Mouse (Mus musculus) bone marrow, adult 2 months (tissue): ENCODE data around the gene Gm26602. TPM values are rescaled to one million over a fixed set of nuclear protein-coding genes. Genes with fewer than 3 reads are reported as not detected.
"Not testable (repeated sequence)": the region's sequence is repeated elsewhere in the genome, so short reads cannot be mapped to it uniquely, and the experiment has no call there.

Experiments used
- H3K27ac ChIP-seq: fragments of 200-500 bp; 2 replicates; pipeline ENCODE4 v1.5.1; 2012; ENCODE audit warnings: low read depth, mild to moderate bottlenecking, control low read depth, inconsistent platforms, low read length; ENCODE audit not compliant: control insufficient read depth, poor library complexity, insufficient read depth
- H3K4me1 ChIP-seq: fragments of 200-500 bp; 2 replicates; pipeline ENCODE4 v1.6.1; 2011; ENCODE audit warnings: low read length; ENCODE audit not compliant: control insufficient read depth, insufficient read depth
- H3K4me3 ChIP-seq: fragments of 200-500 bp; replicated peaks from 2 replicates; pipeline ENCODE3; 2011; ENCODE audit warnings: mild to moderate bottlenecking, low read depth, low read length, control low read depth; ENCODE audit not compliant: control insufficient read depth
- CTCF ChIP-seq: fragments of 200-500 bp; IDR thresholded peaks from 2 replicates; pipeline ENCODE4 v1.5.1; 2011; ENCODE audit warnings: low read length, control low read depth; ENCODE audit not compliant: control insufficient read depth, insufficient read depth
- POLR2A ChIP-seq: fragments of 200-500 bp; IDR thresholded peaks from 2 replicates; pipeline ENCODE4 v1.6.1; 2011; ENCODE audit warnings: low read depth, mild to moderate bottlenecking, control low read depth, low read length, borderline replicate concordance; ENCODE audit not compliant: control insufficient read depth
- WGBS: fragments of 180-500 bp; shearing (Covaris S2); methylation state at CpG from one replicate; pipeline ENCODE4 v1.1.7; 2018; 5-methylcytosine and 5-hydroxymethylcytosine counted together
- polyA plus RNA-seq: library from polyadenylated mRNA; stranded (reverse); fragments of >200 nt; gene quantifications from 2 replicates; pipeline ENCODE4 v1.2.4, GENCODE M21; 2011; ENCODE audit warnings: low replicate concordance; ENCODE audit not compliant: missing spikeins, insufficient read depth, insufficient read length

Gene Gm26602
- polyA plus RNA-seq, 1 experiment = not detected

GRCm38 (mm10) chr10:79880721-79881120 lies 29.9 kb upstream of the Gm26602 start:
- 8% methylated on average over 9 of the region's 9 CpGs for WGBS
- peak overlapping the region; percentile 61 for H3K4me3 ChIP-seq
- peaks cover 13% of the 10 kb centered on the region; the same call in 1 of the 2 replicates for H3K4me1 ChIP-seq
- H3K27ac ChIP-seq = no peak overlapping the region
- TF ChIP-seq CTCF = no peak
- no peak for TF ChIP-seq POLR2A

GRCm38 (mm10) chr10:79881981-79882380 lies 28.7 kb upstream of the Gm26602 start:
- Histone ChIP-seq H3K4me3 (peak overlapping the region; percentile 58), H3K4me1 (peaks cover 12% of the 10 kb centered on the region; the same call in 1 of the 2 replicates)

GRCm38 (mm10) chr10:79883297-79884084 lies 27.2 kb upstream of the Gm26602 start:
- Histone ChIP-seq H3K27ac (peak overlapping the region; percentile 5; the same call in 1 of the 2 replicates), H3K4me1 (peaks cover 12% of the 10 kb centered on the region; the same call in 1 of the 2 replicates), H3K4me3 (no peak overlapping the region)
- TF ChIP-seq CTCF (peak; percentile 92), POLR2A (no peak)
- 11% methylated on average over 22 of the region's 22 CpGs for WGBS

More at GRCm38 (mm10) chr10:79881981-79882380, 28.7 kb upstream of the Gm26602 start:
- under 1% methylated on average over 22 of the region's 22 CpGs for WGBS
- H3K27ac ChIP-seq = peak overlapping the region; percentile 36
- TF ChIP-seq CTCF = no peak
- TF ChIP-seq POLR2A = peak; percentile 59; the same call in 1 of the 2 replicates

DNA sequence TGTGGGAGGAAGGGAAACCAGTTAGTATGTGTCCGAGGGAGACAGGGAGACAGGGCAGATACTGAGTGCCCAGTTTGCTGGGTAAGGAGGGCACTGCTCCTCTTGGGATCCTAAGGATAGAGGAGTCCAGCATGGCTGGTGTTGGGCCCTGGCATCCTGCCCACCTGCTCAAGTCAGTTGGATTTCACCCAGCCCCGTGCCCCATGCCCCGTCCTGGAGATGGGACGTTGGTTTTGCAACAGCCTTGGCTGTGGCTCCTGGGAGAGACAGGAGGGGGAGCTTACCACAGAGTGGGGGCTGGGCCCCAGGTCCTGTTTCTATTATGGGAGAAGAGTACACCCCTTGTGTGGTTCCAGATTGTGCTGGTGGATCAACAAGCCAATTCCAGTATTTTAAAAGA lies 26.2 kb upstream of the Gm26602 start:
- Histone ChIP-seq H3K27ac (no peak overlapping the region), H3K4me3 (no peak overlapping the region), H3K4me1 (peaks cover 12% of the 10 kb centered on the region; the same call in 1 of the 2 replicates)
- TF ChIP-seq CTCF = no peak
- WGBS = 11% methylated on average over 4 of the region's 4 CpGs

- peaks cover 12% of the 10 kb centered on the region; the same call in 1 of the 2 replicates for H3K4me1 ChIP-seq
- H3K27ac ChIP-seq = peak overlapping the region; percentile 21; the same call in 1 of the 2 replicates
- WGBS = 27% methylated on average over 3 of the region's 3 CpGs
- not testable (repeated sequence) for H3K4me3 ChIP-seq
Observed at GRCm38 (mm10) chr10:79884938-79885337, 25.7 kb upstream of the Gm26602 start.

GRCm38 (mm10) chr10:79886054-79886453 lies 24.6 kb upstream of the Gm26602 start, which contains the start of gene Elane:
Gene Elane (plus strand): TSS chr10:79886247.
- 21% methylated on average over 6 of the region's 6 CpGs for WGBS
- TF ChIP-seq POLR2A (no peak), CTCF (no peak)
- peaks cover 6% of the 10 kb centered on the region; the same call in 1 of the 2 replicates for H3K4me1 ChIP-seq
- H3K27ac ChIP-seq = peak within 1 kb of the TSS; percentile 21; the same call in 1 of the 2 replicates
- peak within 1 kb of the TSS; percentile 12 for H3K4me3 ChIP-seq

GRCm38 (mm10) chr10:79886611-79887010 lies 24.0 kb upstream of the Gm26602 start:
- WGBS = 55% methylated on average over 8 of the region's 8 CpGs
- peak overlapping the region; percentile 12 for H3K4me3 ChIP-seq
- H3K4me1 ChIP-seq = peaks cover 6% of the 10 kb centered on the region; the same call in 1 of the 2 replicates
- TF ChIP-seq CTCF = no peak
- no peak for TF ChIP-seq POLR2A
- no peak overlapping the region for H3K27ac ChIP-seq

DNA sequence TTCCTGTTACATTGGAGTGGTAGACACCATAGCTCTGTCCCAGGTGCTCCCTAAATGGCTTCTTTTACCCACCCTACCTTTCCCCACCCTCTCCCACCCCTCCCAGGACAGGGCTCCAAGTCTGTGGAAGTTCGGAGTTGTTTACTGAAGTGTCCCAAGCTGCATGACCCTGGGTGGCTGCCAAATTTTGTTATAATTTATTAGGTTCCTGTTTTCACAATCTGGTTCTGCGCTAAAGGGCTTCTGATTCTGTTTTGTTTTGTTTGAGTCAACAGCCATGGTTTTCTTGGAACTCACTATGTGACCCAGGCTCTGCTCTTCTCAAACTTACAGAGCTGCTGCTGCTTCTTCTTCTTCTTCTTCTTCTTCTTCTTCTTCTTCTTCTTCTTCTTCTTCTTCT lies 21.3 kb upstream of the Gm26602 start:
- H3K4me1 ChIP-seq = peaks cover 4% of the 10 kb centered on the region; the same call in 1 of the 2 replicates
- no peak overlapping the region for H3K4me3 ChIP-seq
- TF ChIP-seq POLR2A = no peak
- TF ChIP-seq CTCF = no peak
- WGBS = 7% methylated on average over 2 of the region's 2 CpGs
- no peak overlapping the region for H3K27ac ChIP-seq

- WGBS = 66% methylated on average over 5 of the region's 5 CpGs
Observed at GRCm38 (mm10) chr10:79890670-79891069, 20.0 kb upstream of the Gm26602 start, which contains the start of gene Cfd. Gene Cfd (plus strand): TSS chr10:79890853.

More at GRCm38 (mm10) chr10:79890670-79891069, 20.0 kb upstream of the Gm26602 start, which contains the start of gene Cfd:
- no peak for TF ChIP-seq POLR2A
- TF ChIP-seq CTCF = no peak
- no peak within 1 kb of the TSS for H3K4me3 ChIP-seq
- no peak within 1 kb of the TSS for H3K27ac ChIP-seq
- H3K4me1 ChIP-seq = peaks cover 1% of the 10 kb centered on the region; the same call in 1 of the 2 replicates
